Mouse (Mus musculus) gonadal fat pad, adult 2 months (tissue): ENCODE measurements around the gene Elovl5. TPM values are rescaled to one million over a fixed set of nuclear protein-coding genes. Genes with fewer than 3 reads are reported as not detected.

Experiments used
- polyA plus RNA-seq: library from polyadenylated mRNA; depleted of rRNA; stranded (reverse); fragments of >200 nt; gene quantifications from 2 replicates; pipeline ENCODE4 v1.2.3, GENCODE M21; 2012; rRNA removed

The Elovl5 gene
- polyA plus RNA-seq, 1 experiment, result 78.0 TPM

Other genes starting within 250 kb of the Elovl5 start
- 23.8 and 26.5 TPM in 2 replicates for gene Gclc, start 162.8 kb upstream of the Elovl5 start, polyA plus RNA-seq
- not detected in 2 replicates for gene Gcm1, start 134.6 kb downstream of the Elovl5 start, polyA plus RNA-seq
- gene Fbxo9, start 191.7 kb downstream of the Elovl5 start, polyA plus RNA-seq, result 76.2 and 92.5 TPM in 2 replicates
- 16.0 and 17.3 TPM in 2 replicates for gene Ick, start 191.8 kb downstream of the Elovl5 start, polyA plus RNA-seq